Comparison of ENCODE assay signal across 25 mouse cellular contexts in the genomic region with DNA sequence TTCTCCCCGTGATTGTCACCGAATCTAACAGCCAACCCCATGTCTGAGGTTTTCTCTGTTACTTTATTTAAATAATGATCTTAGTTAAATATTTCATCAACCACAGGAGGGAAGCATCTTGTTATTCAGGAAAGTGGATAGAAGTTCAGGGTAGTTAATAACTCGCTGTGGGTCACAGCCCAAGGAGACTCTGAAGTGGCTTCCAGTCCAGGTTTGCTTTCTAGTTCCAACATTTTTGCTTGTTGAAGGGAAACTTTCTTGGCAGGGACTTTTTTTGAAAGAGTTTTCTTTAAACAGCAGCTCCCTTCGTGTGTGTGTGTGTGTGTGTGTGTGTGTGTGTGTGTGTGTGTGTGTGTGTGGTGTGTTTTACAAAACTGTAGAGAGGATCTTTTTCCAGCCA. TPM values are rescaled to one million over a fixed set of nuclear protein-coding genes. Genes with fewer than 3 reads are reported as not detected.
A peak's percentile ranks its signal among the peaks of the same experiment; 100 is the strongest.
DNase-seq lines count a peak whose midpoint lies in the region; ATAC-seq and TF ChIP-seq lines count a peak whose summit lies in the region.
"Had no signal": no experiment of that assay in that cellular context is flagged by ENCODE, and none has a peak within 500 bp of the region (broad histone marks: within the 10 kb centered on the region; RNA-seq: fewer than 3 reads in every experiment).

No protein-coding gene starts in this region.

- peak overlapping the region; percentile 2; the same call in 1 of the 2 replicates for H3K27ac ChIP-seq in limb, embryonic 15.5 days
- no peak overlapping the region for H3K27ac ChIP-seq in limb, embryonic 10.5 days
- no peak overlapping the region for H3K27ac ChIP-seq in thymus, adult 2 months (ENCODE audit: control insufficient read depth, insufficient read depth, low read length)
- no peak overlapping the region for H3K27ac ChIP-seq in heart, embryonic 11.5 days (ENCODE audit: low read depth, low read length)
- H3K27ac ChIP-seq: embryonic facial prominence, embryonic 10.5 days; embryonic facial prominence, embryonic 15.5 days; forebrain, embryonic 12.5 days; hindbrain, embryonic 13.5 days; layer of hippocampus, adult 2 months; left cerebral cortex, adult 2 months; lung, embryonic 15.5 days; midbrain, embryonic 10.5 days; neural tube, embryonic 13.5 days had no signal

- peaks cover 5% of the 10 kb centered on the region; the same call in 1 of the 2 replicates for H3K36me3 ChIP-seq in limb, embryonic 15.5 days
- no peaks in the 10 kb centered on the region for H3K36me3 ChIP-seq in limb, embryonic 10.5 days
- H3K36me3 ChIP-seq in thymus, adult 2 months (ENCODE audit: control insufficient read depth, insufficient read depth, low read length) = no peaks in the 10 kb centered on the region
- no peaks in the 10 kb centered on the region for H3K36me3 ChIP-seq in heart, embryonic 11.5 days (ENCODE audit: control insufficient read depth, insufficient read depth, low read length)
- H3K36me3 ChIP-seq: embryonic facial prominence, embryonic 10.5 days; embryonic facial prominence, embryonic 15.5 days; forebrain, embryonic 12.5 days; heart, embryonic 12.5 days; hindbrain, embryonic 13.5 days; lung, embryonic 15.5 days; midbrain, embryonic 10.5 days; neural tube, embryonic 13.5 days had no signal

- DNase-seq in limb, embryonic 10.5 days (ENCODE audit: low spot score) = no peak
- DNase-seq in A20 (ENCODE audit: low read depth, low spot score) = peak; percentile 4
- peak; percentile 86 for DNase-seq in kidney, adult 9 months
- DNase-seq in kidney, postnatal 14 days = peak; percentile 59
- no peak for DNase-seq in adrenal gland, postnatal 36 days
- DNase-seq in thymus, adult 2 months = no peak
- DNase-seq: adrenal gland, postnatal 25 days; cerebellum, adult 18-20 months; cerebellum, postnatal 25 days; forebrain, postnatal 0 days; gastrocnemius, postnatal 14 days; heart, postnatal 4 days had no signal

- no peaks in the 10 kb centered on the region for H3K9me3 ChIP-seq in limb, embryonic 15.5 days
- H3K9me3 ChIP-seq in limb, embryonic 10.5 days (replicated peaks) = no peaks in the 10 kb centered on the region
- H3K9me3 ChIP-seq in heart, embryonic 11.5 days (replicated peaks; ENCODE audit: control insufficient read depth, low read length) = no peaks in the 10 kb centered on the region
- H3K9me3 ChIP-seq: embryonic facial prominence, embryonic 10.5 days; embryonic facial prominence, embryonic 15.5 days; forebrain, embryonic 12.5 days; heart, embryonic 12.5 days; hindbrain, embryonic 13.5 days; lung, embryonic 15.5 days; midbrain, embryonic 10.5 days; neural tube, embryonic 13.5 days had no signal

- H3K4me1 ChIP-seq in limb, embryonic 15.5 days = 0 out of 2 replicates have a peak, but pooled peaks cover 2% of the 10 kb centered on the region
- H3K4me1 ChIP-seq in limb, embryonic 10.5 days = peaks cover 6% of the 10 kb centered on the region; the same call in 1 of the 2 replicates
- peaks cover 11% of the 10 kb centered on the region for H3K4me1 ChIP-seq in thymus, adult 2 months (replicated peaks; ENCODE audit: control insufficient read depth, insufficient read depth, low read length)
- H3K4me1 ChIP-seq in heart, embryonic 11.5 days (ENCODE audit: control insufficient read depth, insufficient read depth, low read length) = no peaks in the 10 kb centered on the region
- H3K4me1 ChIP-seq: embryonic facial prominence, embryonic 15.5 days; forebrain, embryonic 12.5 days; hindbrain, embryonic 13.5 days; lung, embryonic 15.5 days; neural tube, embryonic 13.5 days had no signal

- ATAC-seq in limb, embryonic 15.5 days (ENCODE audit: insufficient number of reproducible peaks, low FRiP score, low TSS enrichment, low read depth) = no peak
- ATAC-seq in heart, embryonic 11.5 days (replicated peaks; ENCODE audit: insufficient number of reproducible peaks, low FRiP score, low TSS enrichment) = no peak
- ATAC-seq: forebrain, postnatal 0 days; intestine, postnatal 0 days had no signal

- TF ChIP-seq CTCF in thymus, adult 2 months (IDR thresholded peaks at IDR 0.05; ENCODE audit: borderline replicate concordance, control insufficient read depth, extremely low read depth, insufficient read depth, low read length, poor library complexity) = no peak

- WGBS in limb, embryonic 15.5 days = 68% methylated on average over 4 of the region's 4 CpGs
- 89% methylated on average over 4 of the region's 4 CpGs for WGBS in limb, embryonic 10.5 days
- 78% methylated on average over 4 of the region's 4 CpGs for WGBS in thymus, adult 2 months
- WGBS in heart, embryonic 11.5 days (ENCODE audit: insufficient replicate concordance) = 80% methylated on average over 4 of the region's 4 CpGs

- no peaks in the 10 kb centered on the region for H3K27me3 ChIP-seq in limb, embryonic 15.5 days
- H3K27me3 ChIP-seq in limb, embryonic 10.5 days (ENCODE audit: low read depth, poor library complexity, severe bottlenecking) = no peaks in the 10 kb centered on the region
- H3K27me3 ChIP-seq in thymus, adult 2 months (ENCODE audit: control insufficient read depth, insufficient read depth, low read length) = no peaks in the 10 kb centered on the region
- no peaks in the 10 kb centered on the region for H3K27me3 ChIP-seq in heart, embryonic 11.5 days (ENCODE audit: control insufficient read depth, insufficient read depth, low read length)
- H3K27me3 ChIP-seq: embryonic facial prominence, embryonic 15.5 days; forebrain, embryonic 12.5 days; heart, embryonic 12.5 days; hindbrain, embryonic 13.5 days; lung, embryonic 15.5 days; neural tube, embryonic 13.5 days had no signal

- no peak overlapping the region for H3K9ac ChIP-seq in limb, embryonic 15.5 days
- H3K9ac ChIP-seq in heart, embryonic 11.5 days (ENCODE audit: low read depth, low read length) = no peak overlapping the region
- H3K9ac ChIP-seq: embryonic facial prominence, embryonic 15.5 days; forebrain, embryonic 12.5 days; forebrain, postnatal 0 days; heart, embryonic 12.5 days; hindbrain, embryonic 13.5 days; lung, embryonic 15.5 days; neural tube, embryonic 13.5 days had no signal

- H3K4me2 ChIP-seq in limb, embryonic 15.5 days = no peak overlapping the region
- no peak overlapping the region for H3K4me2 ChIP-seq in heart, embryonic 11.5 days
- H3K4me2 ChIP-seq: embryonic facial prominence, embryonic 15.5 days; forebrain, embryonic 12.5 days; heart, embryonic 12.5 days; hindbrain, embryonic 13.5 days; lung, embryonic 15.5 days; neural tube, embryonic 13.5 days had no signal

- TF ChIP-seq POLR2A in thymus, adult 2 months (IDR thresholded peaks at IDR 0.05; ENCODE audit: control insufficient read depth, extremely low read depth, insufficient read depth, low read length, poor library complexity) = no peak

- H3K4me3 ChIP-seq in limb, embryonic 15.5 days = no peak overlapping the region
- no peak overlapping the region for H3K4me3 ChIP-seq in limb, embryonic 10.5 days
- no peak overlapping the region for H3K4me3 ChIP-seq in thymus, adult 2 months (ENCODE audit: control insufficient read depth, insufficient read depth, low read length)
- no peak overlapping the region for H3K4me3 ChIP-seq in heart, embryonic 11.5 days (ENCODE audit: low read depth, low read length)
- H3K4me3 ChIP-seq: embryonic facial prominence, embryonic 10.5 days; embryonic facial prominence, embryonic 15.5 days; forebrain, embryonic 12.5 days; heart, embryonic 12.5 days; hindbrain, embryonic 13.5 days; layer of hippocampus, adult 2 months; left cerebral cortex, adult 2 months; lung, embryonic 15.5 days; midbrain, embryonic 10.5 days; neural tube, embryonic 13.5 days had no signal

RNA-seq across cellular contexts. Expression of a gene that starts 32.0 kb away (rescaled TPM):
- 34.1 and 34.8 TPM in 2 replicates for polyA plus RNA-seq in limb, embryonic 15.5 days (2015; fragmentation: Nextera tagmentation; extraction: Ambion mirVana)
- polyA plus RNA-seq in limb, embryonic 10.5 days (2016; fragmentation: Nextera tagmentation; extraction: Ambion mirVana) = 0.56 and 2.3 TPM in 2 replicates
- total RNA-seq in adrenal gland, postnatal 36 days (2021) = 10 to 100 TPM; 12.6 to 13.2 TPM
- 5.7 and 6.5 TPM in 2 replicates for polyA plus RNA-seq in thymus, adult 2 months (2012; rRNA removed)
- 28.1 and 33.6 TPM in 2 replicates for polyA plus RNA-seq in heart, embryonic 11.5 days (2014; fragmentation: Nextera tagmentation; extraction: Ambion mirVana)

Comparison
In these comparisons a context has a peak if more than half of its experiments do, and no peak if none do; other contexts are left out.
1. DNase-seq: peak in A20 (single experiment), kidney, adult 9 months (single experiment) and kidney, postnatal 14 days (single experiment); none in limb, embryonic 10.5 days (single experiment), adrenal gland, postnatal 36 days (0 of 2) and thymus, adult 2 months (single experiment).